Mouse (Mus musculus) embryonic facial prominence, embryonic 12.5 days (tissue): ENCODE data around the gene BC048562. TPM values are rescaled to one million over a fixed set of nuclear protein-coding genes. Genes with fewer than 3 reads are reported as not detected.

Experiments
- ATAC-seq: fragments of 200-750 bp; cut with Nextera tagmentation; 2 replicates; pipeline ENCODE4 v1.8.0; 2017; ENCODE audit not compliant: insufficient number of reproducible peaks, insufficient read depth, low FRiP score, low TSS enrichment
- H3K27ac ChIP-seq: fragments of 300-500 bp; sonication (generic); 2 replicates; pipeline ENCODE4 v1.5.1; 2016; ENCODE audit warnings: mild to moderate bottlenecking
- H3K27me3 ChIP-seq: fragments of 300-500 bp; sonication (generic); 2 replicates; pipeline ENCODE4 v1.6.1; 2016; ENCODE audit warnings: mild to moderate bottlenecking, moderate library complexity
- H3K36me3 ChIP-seq: fragments of 300-500 bp; sonication (generic); 2 replicates; pipeline ENCODE4 v1.6.1; 2016; ENCODE audit warnings: mild to moderate bottlenecking
- H3K4me1 ChIP-seq: fragments of 300-500 bp; sonication (generic); 2 replicates; pipeline ENCODE4 v1.6.1; 2016
- H3K4me2 ChIP-seq: fragments of 300-500 bp; sonication (generic); replicated peaks from 2 replicates; pipeline ENCODE4 v1.6.1; 2016; ENCODE audit warnings: mild to moderate bottlenecking, moderate library complexity
- H3K4me3 ChIP-seq: fragments of 300-500 bp; sonication (generic); 2 replicates; pipeline ENCODE4 v1.5.1; 2016; ENCODE audit warnings: mild to moderate bottlenecking
- H3K9ac ChIP-seq: fragments of 300-500 bp; sonication (generic); 2 replicates; pipeline ENCODE4 v1.6.1; 2016; ENCODE audit warnings: mild to moderate bottlenecking, moderate library complexity
- H3K9me3 ChIP-seq: fragments of 300-500 bp; sonication (generic); 2 replicates; pipeline ENCODE4 v1.6.1; 2016; ENCODE audit warnings: mild to moderate bottlenecking, moderate library complexity
- WGBS: fragments of 180-500 bp; shearing (Covaris S2); methylation state at CpG from one replicate; pipeline ENCODE4 v1.1.7; 2016; 5-methylcytosine and 5-hydroxymethylcytosine counted together
- polyA plus RNA-seq: library from polyadenylated mRNA; unstranded; fragments of >200 nt; fragmentation: Nextera tagmentation; extraction: Ambion mirVana; gene quantifications from 2 replicates; pipeline ENCODE4 v1.2.1, GENCODE M21; 2016

The BC048562 gene
- polyA plus RNA-seq, 1 experiment from 2014 or later, result not detected

DNA sequence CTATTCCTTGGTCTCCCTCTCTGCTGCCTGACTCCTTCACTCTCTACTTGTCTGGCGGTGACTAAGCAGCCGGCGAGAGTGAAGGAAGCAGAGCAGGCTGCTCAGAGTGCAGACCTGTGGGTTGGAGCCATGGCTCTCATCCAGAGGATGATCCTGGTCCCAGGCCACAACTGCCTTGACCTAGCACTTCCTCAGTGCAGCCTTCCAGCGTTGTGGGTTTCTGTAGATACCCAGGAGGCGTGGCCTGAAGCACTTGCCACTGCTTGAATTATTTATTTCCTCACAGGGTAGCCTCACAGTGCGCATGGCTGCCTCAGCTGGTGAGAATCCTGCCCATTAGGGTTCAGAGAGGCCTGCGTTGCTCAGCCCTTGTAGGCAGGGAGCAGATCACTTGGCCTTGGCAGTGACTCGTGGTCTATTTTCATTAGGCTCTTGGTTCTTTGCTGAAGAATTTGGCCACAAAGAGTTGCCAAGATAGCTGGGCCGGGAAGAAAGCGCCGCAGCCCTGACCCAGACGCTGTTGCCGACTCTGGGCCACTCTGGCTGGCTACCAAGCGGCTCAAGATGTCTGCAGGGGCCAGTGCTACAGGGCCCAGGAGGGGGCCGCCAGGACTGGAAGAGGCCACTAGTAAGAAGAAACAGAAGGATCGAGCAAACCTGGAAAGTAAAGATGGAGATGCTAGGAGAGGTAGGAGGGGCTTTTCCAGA lies 55.9 kb downstream of the BC048562 start:
- Histone ChIP-seq H3K9me3 (no peaks in the 10 kb centered on the region), H3K9ac (peak overlapping the region; percentile 97), H3K27me3 (no peaks in the 10 kb centered on the region), H3K4me2 (peak overlapping the region; percentile 93), H3K36me3 (peaks cover 80% of the 10 kb centered on the region), H3K27ac (peak overlapping the region; percentile 96; the same call in 1 of the 2 replicates), H3K4me1 (peaks cover 14% of the 10 kb centered on the region), H3K4me3 (peak overlapping the region; percentile 95)
- WGBS, result 86% methylated on average over 16 of the region's 16 CpGs
- no peak for ATAC-seq

DNA sequence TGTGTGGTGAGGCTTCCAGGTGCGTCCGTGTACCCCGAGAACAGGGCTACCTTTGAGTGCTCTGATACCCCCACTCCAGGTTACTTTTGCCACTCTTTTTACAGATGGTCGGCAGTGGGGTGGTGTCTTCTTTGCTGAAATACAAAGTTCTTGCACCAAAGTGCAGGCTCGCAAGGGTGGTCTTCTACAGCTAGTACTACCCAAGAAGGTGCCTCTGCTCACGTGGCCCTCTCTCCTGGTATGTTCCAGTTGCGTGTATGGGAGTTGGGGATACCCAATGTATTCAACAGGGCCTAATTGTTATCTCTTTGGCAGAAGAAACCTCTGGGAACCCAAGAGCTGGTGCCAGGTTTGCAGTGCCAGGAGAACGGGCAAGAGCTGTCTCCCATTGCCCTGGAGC lies 57.0 kb downstream of the BC048562 start:
- H3K36me3 ChIP-seq, result peaks cover 80% of the 10 kb centered on the region
- ATAC-seq, result no peak
- 96% methylated on average over 8 of the region's 8 CpGs for WGBS
- H3K27me3 ChIP-seq, result no peaks in the 10 kb centered on the region
- peaks cover 14% of the 10 kb centered on the region for H3K4me1 ChIP-seq
- H3K27ac ChIP-seq, result no peak overlapping the region
- no peak overlapping the region for H3K4me2 ChIP-seq
- no peak overlapping the region for H3K9ac ChIP-seq
- H3K9me3 ChIP-seq, result no peaks in the 10 kb centered on the region
- H3K4me3 ChIP-seq, result no peak overlapping the region

DNA sequence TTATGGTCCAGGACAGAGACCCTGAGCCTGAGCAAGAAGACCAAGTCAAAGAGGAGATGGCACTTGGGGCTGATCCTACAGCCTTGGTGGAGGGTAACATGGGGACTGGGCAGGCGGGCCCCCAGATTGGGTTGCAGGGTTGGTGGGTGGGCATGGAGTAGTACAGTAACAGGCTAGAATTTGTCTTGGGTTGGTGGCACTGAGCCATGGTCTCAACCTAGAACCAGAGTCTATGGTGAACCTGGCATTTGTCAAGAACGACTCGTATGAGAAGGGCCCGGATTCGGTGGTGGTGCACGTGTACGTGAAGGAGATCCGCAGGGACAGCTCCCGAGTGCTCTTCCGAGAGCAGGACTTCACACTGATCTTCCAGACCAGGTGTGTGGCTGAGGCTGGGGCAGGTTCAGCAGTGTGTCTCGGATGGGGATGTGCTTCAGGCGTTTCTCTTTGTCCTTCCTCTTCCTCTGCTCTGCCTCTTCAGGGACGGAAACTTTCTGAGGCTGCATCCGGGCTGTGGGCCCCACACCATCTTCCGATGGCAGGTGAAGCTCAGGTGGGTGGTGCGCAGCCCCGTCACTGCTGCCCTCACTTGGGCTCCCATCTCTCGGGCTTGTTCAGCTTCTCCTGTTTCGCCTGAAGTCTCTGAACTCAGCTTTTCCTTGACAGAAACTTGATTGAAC lies 58.0 kb downstream of the BC048562 start:
- WGBS, result 96% methylated on average over 19 of the region's 19 CpGs

DNA sequence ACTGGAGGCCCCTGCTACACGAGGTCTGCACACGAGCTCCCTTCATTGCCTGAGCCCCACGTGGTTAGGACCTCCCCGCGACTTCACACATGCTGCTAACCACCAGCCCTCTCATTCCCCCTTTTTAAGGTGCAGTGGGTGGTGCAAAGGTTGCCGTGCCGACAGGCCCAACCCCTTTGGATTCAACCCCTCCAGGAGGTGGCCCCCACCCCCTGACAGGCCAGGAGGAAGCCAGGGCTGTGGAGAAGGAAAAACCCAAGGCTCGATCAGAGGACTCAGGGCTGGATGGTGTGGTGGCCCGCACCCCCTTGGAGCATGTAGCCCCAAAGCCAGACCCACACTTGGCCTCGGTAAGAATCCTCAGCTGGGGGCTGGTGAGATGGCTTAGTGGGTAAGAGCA lies 58.6 kb downstream of the BC048562 start:
- 82% methylated on average over 10 of the region's 10 CpGs for WGBS
- Histone ChIP-seq H3K9me3 (no peaks in the 10 kb centered on the region), H3K27me3 (no peaks in the 10 kb centered on the region), H3K4me1 (peaks cover 11% of the 10 kb centered on the region), H3K27ac (no peak overlapping the region), H3K4me2 (no peak overlapping the region), H3K4me3 (no peak overlapping the region), H3K36me3 (peaks cover 80% of the 10 kb centered on the region), H3K9ac (no peak overlapping the region)
- no peak for ATAC-seq

More for the DNA sequence above, 58.0 kb downstream of the BC048562 start:
- no peak for ATAC-seq
- H3K4me3 ChIP-seq, result no peak overlapping the region
- no peak overlapping the region for H3K9ac ChIP-seq
- peaks cover 14% of the 10 kb centered on the region for H3K4me1 ChIP-seq
- peaks cover 80% of the 10 kb centered on the region for H3K36me3 ChIP-seq
- no peak overlapping the region for H3K4me2 ChIP-seq
- H3K9me3 ChIP-seq, result no peaks in the 10 kb centered on the region
- no peaks in the 10 kb centered on the region for H3K27me3 ChIP-seq
- H3K27ac ChIP-seq, result no peak overlapping the region

Other genes with a start within 250 kb of the BC048562 start
- gene Bsn, start 246.1 kb upstream of the BC048562 start, polyA plus RNA-seq, result 1.1 and 1.5 TPM in 2 replicates
- gene Dag1, start 172.5 kb upstream of the BC048562 start, polyA plus RNA-seq, result 52.4 and 53.7 TPM in 2 replicates
- 53.0 and 54.9 TPM in 2 replicates for gene Nicn1, start 146.1 kb upstream of the BC048562 start, polyA plus RNA-seq
- gene Amt, start 139.6 kb upstream of the BC048562 start, polyA plus RNA-seq, result 17.4 and 17.5 TPM in 2 replicates
- 380 and 391 TPM in 2 replicates for gene Rhoa, start 130.4 kb upstream of the BC048562 start, polyA plus RNA-seq
- 28.1 and 28.7 TPM in 2 replicates for gene Tcta, start 130.3 kb upstream of the BC048562 start, polyA plus RNA-seq
- 798 and 814 TPM in 2 replicates for gene Gpx1, start 97.6 kb upstream of the BC048562 start, polyA plus RNA-seq
- 122 and 124 TPM in 2 replicates for gene Usp4, start 88.6 kb upstream of the BC048562 start, polyA plus RNA-seq
- 0.27 and 0.97 TPM in 2 replicates for gene 1700102P08Rik, start 43.7 kb upstream of the BC048562 start, polyA plus RNA-seq
- 1.4 and 2.0 TPM in 2 replicates for gene Ccdc36, start 8.0 kb upstream of the BC048562 start, polyA plus RNA-seq
- gene Ccdc71, start 24.0 kb downstream of the BC048562 start, polyA plus RNA-seq, result 53.1 and 58.3 TPM in 2 replicates
- 44.5 and 46.0 TPM in 2 replicates for gene Klhdc8b, start 25.1 kb downstream of the BC048562 start, polyA plus RNA-seq
- 51.3 and 58.5 TPM in 2 replicates for gene Lamb2, start 43.3 kb downstream of the BC048562 start, polyA plus RNA-seq
- gene Usp19, start 54.1 kb downstream of the BC048562 start, polyA plus RNA-seq, result 99.0 and 102 TPM in 2 replicates
- 110 and 115 TPM in 2 replicates for gene Qars, start 71.2 kb downstream of the BC048562 start, polyA plus RNA-seq
- 160 TPM in 2 replicates for gene Qrich1, start 80.3 kb downstream of the BC048562 start, polyA plus RNA-seq
- gene Impdh2, start 123.8 kb downstream of the BC048562 start, polyA plus RNA-seq, result 207 and 209 TPM in 2 replicates
- gene Ndufaf3, start 131.0 kb downstream of the BC048562 start, polyA plus RNA-seq, result 49.9 and 59.2 TPM in 2 replicates
- gene Dalrd3, start 133.4 kb downstream of the BC048562 start, polyA plus RNA-seq, result 199 and 207 TPM in 2 replicates
- 215 and 220 TPM in 2 replicates for gene Wdr6, start 142.3 kb downstream of the BC048562 start, polyA plus RNA-seq
- 10.4 and 11.6 TPM in 2 replicates for gene P4htm, start 161.2 kb downstream of the BC048562 start, polyA plus RNA-seq
- 58.1 and 60.1 TPM in 2 replicates for gene Arih2, start 212.9 kb downstream of the BC048562 start, polyA plus RNA-seq
- 43.1 and 45.7 TPM in 2 replicates for gene Slc25a20, start 225.6 kb downstream of the BC048562 start, polyA plus RNA-seq